Mouse (Mus musculus) layer of hippocampus, adult 2 months (tissue): Measurements from ENCODE around the gene Scmh1. TPM values are rescaled to one million over a fixed set of nuclear protein-coding genes. Genes with fewer than 3 reads are reported as not detected.
A peak's percentile ranks its signal among the peaks of the same experiment; 100 is the strongest.
"Not testable (repeated sequence)": the region's sequence is repeated elsewhere in the genome, so short reads cannot be mapped to it uniquely, and the experiment has no call there.

ENCODE experiments used
- DNase-seq, 2 experiments: peaks; one replicate each; pipeline ENCODE4 v3.0.0; 2022; ENCODE audit warnings: low spot score in 2 of 2
- H3K27ac ChIP-seq: fragments of 200-600 bp; 2 replicates; pipeline ENCODE4 v1.8.1; 2022
- H3K4me3 ChIP-seq: fragments of 200-600 bp; 2 replicates; pipeline ENCODE4 v1.8.1; 2022; ENCODE audit warnings: mild to moderate bottlenecking
- CTCF ChIP-seq: fragments of 200-600 bp; conservative IDR thresholded peaks from 2 replicates; pipeline ENCODE4 v1.8.1; 2022; ENCODE audit warnings: antibody characterized with exemption, mild to moderate bottlenecking, moderate library complexity
- total RNA-seq, 2 experiments: library from RNA; stranded (reverse); gene quantifications; 2 replicates each; pipeline ENCODE4 v1.2.3; 2021

The Scmh1 gene
- total RNA-seq, 2 experiments from 2014 or later: 87.9 to 92.3 TPM

DNA sequence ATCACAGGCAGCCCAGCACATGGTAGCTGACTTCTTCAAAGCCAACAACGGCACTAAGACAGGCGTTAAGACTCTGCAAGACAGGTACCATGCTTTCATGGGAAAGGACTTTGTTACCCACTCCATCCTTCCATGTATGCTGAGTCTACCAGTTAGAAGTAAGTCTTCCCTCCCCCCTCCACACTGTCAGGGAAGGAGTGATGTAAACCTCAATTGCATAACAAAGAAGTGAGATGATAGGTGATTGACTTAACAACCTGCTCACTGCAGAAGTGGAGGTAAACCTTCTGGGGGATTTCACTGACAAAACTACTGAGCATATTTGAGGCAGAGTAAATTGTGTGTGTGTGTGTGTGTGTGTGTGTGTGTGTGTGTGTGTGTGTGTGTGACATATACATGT, 17.1 kb upstream of the Scmh1 start:
- no peak for DNase-seq
- Histone ChIP-seq H3K27ac (no peak overlapping the region), H3K4me3 (no peak overlapping the region)
- TF ChIP-seq CTCF: no peak

DNA sequence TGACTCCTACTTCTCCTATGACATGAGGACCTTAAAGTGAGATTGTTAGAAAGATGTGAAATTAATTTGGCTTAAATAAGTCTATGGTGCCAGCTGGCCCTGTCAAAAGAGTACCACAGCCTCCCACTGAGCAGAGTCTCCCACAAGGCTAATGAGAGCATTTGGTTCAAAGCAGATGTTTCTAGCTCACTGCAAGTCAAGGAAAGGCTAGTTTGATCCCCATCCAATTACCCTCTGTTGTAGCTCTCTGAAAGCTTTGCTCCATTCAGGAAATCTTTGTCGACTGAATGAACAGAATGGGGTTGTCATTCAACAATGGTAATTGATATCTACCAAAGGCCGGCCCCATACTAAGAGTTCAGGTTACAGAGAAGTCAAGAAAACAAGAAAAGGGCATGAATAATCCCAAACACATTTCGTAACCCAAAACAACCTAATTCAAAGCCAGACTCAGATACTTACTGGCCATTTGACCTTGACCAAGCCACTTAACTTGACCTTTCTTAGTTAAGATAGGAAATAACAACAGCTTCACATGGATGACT, 16.0 kb upstream of the Scmh1 start:
- no peak overlapping the region for H3K4me3 ChIP-seq
- no peak overlapping the region for H3K27ac ChIP-seq
- TF ChIP-seq CTCF: no peak
- DNase-seq: no peak

- Histone ChIP-seq H3K27ac (no peak overlapping the region), H3K4me3 (no peak overlapping the region)
- TF ChIP-seq CTCF: no peak
- DNase-seq: no peak
Measured at GRCm38 (mm10) chr4:120389546-120389945, 15.5 kb upstream of the Scmh1 start.

DNA sequence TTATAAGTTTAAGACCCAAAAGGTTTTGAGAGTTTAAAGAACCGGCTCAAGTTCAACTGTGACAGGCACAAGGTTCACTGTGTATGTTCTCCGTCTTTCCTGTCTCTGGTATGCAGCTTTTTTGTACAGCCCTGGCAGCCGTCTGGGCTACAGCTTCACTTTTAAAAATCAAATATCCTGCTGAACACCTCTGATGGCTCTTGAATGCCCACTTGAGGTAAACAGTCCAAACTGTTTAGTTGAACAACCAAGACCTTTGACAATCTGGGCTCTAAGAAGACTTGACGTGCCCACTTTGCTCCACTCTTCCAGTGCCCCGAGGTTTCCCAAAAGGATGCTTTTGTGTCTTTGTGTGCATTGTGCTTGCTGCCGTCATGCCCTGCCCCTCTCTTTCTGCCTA, 13.5 kb upstream of the Scmh1 start:
- no peak for TF ChIP-seq CTCF
- no peak overlapping the region for H3K4me3 ChIP-seq

GRCm38 (mm10) chr4:120392341-120392740, 12.7 kb upstream of the Scmh1 start:
- no peak overlapping the region for H3K4me3 ChIP-seq
- no peak overlapping the region for H3K27ac ChIP-seq
- DNase-seq: no peak
- TF ChIP-seq CTCF: no peak

More for the DNA sequence above, 13.5 kb upstream of the Scmh1 start:
- no peak for DNase-seq
- no peak overlapping the region for H3K27ac ChIP-seq

DNA sequence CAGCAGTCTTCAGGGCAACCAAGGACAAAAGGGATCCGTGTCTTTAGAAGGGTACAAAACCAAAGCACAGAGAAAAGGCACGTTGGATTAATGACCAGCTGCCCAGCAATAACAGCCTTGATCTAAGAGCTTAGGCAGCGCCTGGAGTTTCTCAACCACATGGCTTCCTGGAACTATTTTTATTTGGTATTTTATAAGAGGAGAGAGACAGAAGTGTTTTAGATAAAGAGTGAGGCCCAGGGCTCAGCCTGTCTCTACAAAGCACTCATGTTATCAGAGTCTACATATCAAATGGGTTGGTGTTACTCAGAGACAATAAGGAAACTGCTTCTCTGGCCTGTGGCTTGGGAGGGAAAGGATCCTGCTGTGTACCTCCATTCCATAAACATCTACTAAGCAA, 12.3 kb upstream of the Scmh1 start:
- H3K27ac ChIP-seq: no peak overlapping the region
- no peak for DNase-seq
- no peak for TF ChIP-seq CTCF
- H3K4me3 ChIP-seq: no peak overlapping the region

- no peak for TF ChIP-seq CTCF
- H3K4me3 ChIP-seq: no peak overlapping the region
- DNase-seq: no peak
- H3K27ac ChIP-seq: no peak overlapping the region
Measured at GRCm38 (mm10) chr4:120400251-120400650, 4.8 kb upstream of the Scmh1 start.

- DNase-seq, H3K27ac ChIP-seq, H3K4me3 ChIP-seq: not testable (repeated sequence)
Measured at GRCm38 (mm10) chr4:120402105-120402504, 3.0 kb upstream of the Scmh1 start.

DNA sequence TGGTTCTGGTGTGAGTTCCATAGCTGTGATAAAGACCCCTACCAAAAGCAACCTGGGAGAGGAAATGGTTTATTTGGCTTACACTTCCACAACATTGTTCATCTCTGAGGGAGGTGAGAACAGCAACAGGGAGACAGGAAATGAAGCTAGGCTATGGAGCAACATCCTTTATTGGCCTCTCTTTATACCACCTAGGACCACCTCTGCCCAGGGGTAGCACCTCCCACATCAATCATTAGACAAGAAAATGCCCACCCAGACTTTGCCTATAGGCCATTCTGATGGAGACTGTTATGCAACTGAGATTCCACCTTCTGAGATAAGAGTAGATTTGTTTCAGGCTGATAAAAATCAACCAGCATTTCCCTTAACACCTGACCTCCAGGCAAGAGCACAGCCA, 834 bp upstream of the Scmh1 start:
- Histone ChIP-seq H3K4me3 (peak overlapping the region; percentile 80), H3K27ac (0 out of 2 replicates have a peak overlapping the region, but pooled peaks have one; percentile 85)
- TF ChIP-seq CTCF: no peak
- no peak for DNase-seq

DNA sequence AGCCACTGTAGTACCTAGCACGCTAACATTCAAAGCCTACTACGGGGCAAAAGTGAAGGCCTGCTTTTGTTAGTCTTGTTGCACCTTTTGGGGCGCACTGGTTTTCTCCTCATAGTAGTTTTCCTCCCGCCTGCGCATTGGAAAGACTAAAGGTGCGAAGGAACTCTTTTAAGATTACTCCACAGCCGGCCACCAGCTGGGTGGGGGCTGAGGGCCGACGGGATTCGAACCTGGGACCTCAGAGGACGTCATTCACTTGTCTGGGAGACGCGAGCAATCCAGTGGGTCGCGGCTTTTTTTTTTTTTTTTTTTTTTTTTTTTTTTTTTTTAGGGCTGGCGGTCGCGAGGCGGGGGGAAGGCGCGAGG, 320 bp upstream of the Scmh1 start:
- no peak for DNase-seq

GRCm38 (mm10) chr4:120405806-120406638, 941 bp downstream of the Scmh1 start:
- Histone ChIP-seq H3K4me3 (peak overlapping the region; percentile 80), H3K27ac (peak overlapping the region; percentile 99)
- no peak for DNase-seq
- no peak for TF ChIP-seq CTCF

More for the DNA sequence above, 320 bp upstream of the Scmh1 start:
- TF ChIP-seq CTCF: peak; percentile 34; the same call in 1 of the 2 replicates
- Histone ChIP-seq H3K4me3 (peak overlapping the region; percentile 80), H3K27ac (peak overlapping the region; percentile 85)

DNA sequence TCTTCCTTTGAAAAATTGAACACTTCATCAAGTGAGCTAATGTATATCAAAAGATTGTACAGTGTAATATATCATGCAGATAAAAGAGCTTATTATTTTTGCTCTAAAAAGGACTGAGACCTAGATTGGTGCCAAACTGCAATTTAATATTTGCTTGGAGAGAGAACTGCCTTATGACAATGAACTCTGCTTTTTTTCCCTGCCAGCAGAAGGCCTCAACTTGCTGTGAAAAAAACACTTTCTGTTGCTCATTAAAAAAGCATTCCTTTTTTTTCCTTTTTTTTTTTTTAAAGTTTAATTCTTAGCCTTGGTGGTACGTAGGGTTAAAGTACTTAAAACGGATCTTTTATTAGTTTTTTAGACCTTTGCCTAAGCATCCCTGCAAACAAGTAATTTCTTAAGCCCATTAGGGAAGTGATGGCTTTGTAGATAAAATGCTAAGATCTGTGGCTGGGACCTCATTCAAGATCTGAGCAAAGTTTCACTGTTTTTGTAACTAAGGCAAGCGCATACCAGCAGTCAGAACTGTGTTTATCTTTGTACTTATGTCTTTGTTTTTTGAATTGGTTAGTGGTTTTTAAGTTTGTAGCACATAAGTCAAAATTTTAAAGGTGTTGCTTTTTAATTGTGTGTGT, 1.7 kb downstream of the Scmh1 start:
- Histone ChIP-seq H3K4me3 (peak overlapping the region; percentile 80), H3K27ac (peak overlapping the region; percentile 99)
- TF ChIP-seq CTCF: no peak
- DNase-seq: no peak

GRCm38 (mm10) chr4:120418053-120418452, 13.0 kb downstream of the Scmh1 start:
- DNase-seq: no peak
- Histone ChIP-seq H3K27ac (no peak overlapping the region), H3K4me3 (no peak overlapping the region)
- TF ChIP-seq CTCF: no peak
